Mouse (Mus musculus) frontal cortex, adult (tissue): ENCODE results near the gene Apc2.
A peak's percentile ranks its signal among the peaks of the same experiment; 100 is the strongest.

Source experiments
- ATAC-seq: cut with Nextera tagmentation; 2 replicates; pipeline ENCODE4 v1.9.2; 2017; ENCODE audit warnings: mild to moderate bottlenecking, moderate library complexity, mixed read lengths; ENCODE audit not compliant: low TSS enrichment

Apc2 gene

DNA sequence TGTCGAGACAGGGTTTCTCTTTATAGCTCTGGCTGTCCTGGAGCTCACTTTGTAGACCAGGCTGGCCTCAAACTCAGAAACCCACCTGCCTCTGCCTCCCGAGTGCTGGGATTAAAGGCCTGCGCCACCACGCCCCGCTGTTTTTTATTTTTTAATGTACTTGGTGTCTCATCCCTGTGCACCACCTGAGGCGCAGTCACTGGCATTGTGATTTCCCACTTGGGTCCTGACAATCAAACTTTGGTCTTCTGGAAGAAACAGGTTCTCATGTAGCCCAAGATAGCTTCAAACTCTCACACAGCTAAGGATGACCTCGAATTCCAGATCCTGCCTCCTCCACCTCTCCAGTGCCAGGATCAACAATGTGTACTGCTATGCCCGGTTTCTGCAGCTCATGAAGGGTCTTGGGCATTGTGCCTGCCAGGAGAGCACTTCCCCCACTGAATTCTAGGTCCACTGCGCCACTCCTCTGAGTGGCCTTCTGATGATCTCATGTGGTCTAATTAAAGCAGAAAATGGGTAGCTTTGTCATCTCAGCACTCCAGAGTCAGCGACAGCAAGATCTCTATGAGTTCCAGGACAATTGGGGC, 32.9 kb upstream of the Apc2 start:
- ATAC-seq = no peak

DNA sequence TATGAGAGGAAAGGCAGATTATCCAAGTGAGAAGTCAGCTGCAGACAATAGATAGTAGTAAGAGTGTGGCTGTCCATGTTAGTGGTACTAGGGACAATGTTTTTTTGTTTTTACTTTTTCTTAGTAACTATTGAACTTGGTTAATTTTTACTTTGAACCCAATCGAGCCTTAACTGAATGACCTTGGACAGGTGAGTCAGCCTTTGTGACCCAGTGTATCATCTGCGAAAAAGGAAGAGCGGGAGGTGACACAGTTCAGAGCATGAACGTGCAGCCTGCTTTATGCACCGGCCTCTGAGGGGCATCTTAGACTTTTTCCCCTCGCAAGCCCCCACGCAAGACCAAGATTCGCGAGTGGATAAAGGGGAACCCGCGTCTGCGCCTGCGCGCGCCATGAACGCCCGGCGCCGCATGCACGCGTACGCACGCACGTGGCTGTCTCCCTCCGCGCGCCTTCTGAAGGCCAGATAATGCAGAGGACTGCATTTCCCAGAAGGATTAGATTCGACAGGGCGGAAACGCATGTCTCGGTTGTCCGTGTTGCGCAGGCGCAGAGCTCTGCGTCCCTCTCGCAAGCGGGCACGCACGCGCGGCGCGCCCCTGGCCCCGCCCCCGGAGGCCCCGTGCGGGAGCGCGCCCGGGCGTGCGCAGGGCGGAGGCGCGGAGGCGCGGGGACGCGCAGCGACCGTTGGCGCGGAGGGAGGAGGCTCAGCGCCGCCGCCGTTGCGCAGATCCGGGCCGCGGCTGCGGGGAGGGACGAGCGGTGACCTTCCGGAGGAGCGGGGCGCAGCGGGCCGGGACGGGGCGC, 31.2 kb upstream of the Apc2 start:
- peak; percentile 60 for ATAC-seq

DNA sequence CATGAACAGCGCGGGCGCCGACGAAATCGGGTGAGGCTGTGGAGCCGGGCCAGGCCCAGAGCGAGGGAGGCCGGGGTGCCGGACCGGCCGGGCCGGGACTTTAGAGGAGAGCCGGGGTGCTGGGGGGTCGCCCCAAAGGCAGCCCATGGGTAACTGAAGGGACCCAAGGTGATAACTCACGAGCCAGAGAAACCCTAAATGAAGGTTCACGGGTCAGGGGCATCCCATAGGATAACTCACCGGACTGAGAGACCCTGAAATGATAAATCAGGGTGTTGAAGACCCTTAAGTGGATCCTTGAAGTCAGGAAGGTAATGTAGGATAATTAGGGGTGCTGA, 30.7 kb upstream of the Apc2 start:
- ATAC-seq = no peak

DNA sequence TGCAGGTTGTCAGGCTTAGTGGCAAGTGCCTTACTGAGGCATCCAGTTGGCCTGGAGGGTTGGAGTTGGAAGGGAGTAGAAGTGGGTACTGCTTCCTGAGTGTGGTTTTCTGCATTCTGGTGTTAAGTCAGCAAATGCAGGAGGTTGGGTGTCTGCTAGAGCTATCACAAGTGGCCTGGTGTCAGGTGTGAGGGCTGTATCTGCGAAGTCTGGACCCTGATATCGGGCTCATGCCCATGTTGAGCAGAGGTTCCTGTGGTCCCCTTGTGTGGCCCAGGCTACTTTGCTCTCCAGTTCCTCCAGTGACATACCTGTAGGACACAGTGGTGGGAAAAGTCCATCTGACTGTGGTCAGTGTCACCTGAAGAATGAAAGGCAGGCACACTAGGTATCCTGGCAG, 25.7 kb upstream of the Apc2 start:
- ATAC-seq = no peak

DNA sequence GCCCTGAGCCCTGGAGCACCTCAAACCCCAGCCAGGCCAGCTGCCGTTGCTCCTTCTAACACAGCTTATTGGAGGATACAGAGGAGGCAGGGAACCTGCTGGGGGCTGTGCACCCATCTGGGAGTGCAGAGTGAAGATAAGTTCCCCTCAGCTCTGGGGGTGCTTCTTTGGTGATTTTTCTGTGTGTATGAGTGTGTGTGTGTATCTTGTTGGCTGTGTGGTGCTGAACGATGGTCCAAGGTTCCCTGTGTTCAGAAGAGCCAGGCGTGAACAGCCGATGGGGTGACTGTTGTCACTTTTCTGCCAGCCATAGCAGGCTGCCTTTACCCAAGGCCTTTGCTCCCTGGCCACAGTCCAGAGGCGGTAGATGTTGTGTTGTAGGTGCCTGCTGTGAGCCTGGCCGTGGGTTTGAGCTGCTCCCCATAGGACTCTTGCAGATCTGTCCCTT, 25.0 kb upstream of the Apc2 start:
- no peak for ATAC-seq

DNA sequence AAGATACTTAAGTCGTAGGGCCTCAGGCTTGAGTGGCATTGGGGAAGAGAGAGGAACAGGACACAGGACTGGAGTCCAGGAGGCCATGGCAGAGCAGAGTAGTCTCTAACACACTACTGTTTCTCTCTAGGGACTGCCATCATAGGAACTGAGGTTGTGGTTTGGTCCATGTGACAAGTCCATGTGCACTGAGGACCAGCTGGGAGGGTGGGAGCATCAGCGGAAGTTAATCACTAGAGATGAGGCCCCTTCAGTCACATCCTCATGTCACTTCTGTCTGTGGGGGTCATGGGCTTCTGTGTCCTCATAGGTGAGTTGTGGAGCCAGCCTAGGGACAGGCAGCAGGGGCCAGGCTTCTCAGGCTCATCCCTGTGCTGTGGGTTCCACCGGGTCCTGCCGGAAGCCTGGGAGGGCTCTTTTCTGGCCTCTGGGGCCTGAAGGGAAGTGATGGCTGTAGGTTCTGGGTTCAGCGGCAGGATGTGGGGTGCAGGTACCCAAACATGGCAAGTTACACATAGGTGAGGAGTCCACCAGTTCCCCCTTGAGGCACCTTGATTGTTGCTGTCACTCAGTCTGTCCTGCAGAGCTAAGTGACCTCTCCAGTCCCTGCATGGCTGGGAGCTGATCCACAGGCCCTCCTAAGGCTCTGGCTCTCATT, 24.5 kb upstream of the Apc2 start:
- no peak for ATAC-seq

DNA sequence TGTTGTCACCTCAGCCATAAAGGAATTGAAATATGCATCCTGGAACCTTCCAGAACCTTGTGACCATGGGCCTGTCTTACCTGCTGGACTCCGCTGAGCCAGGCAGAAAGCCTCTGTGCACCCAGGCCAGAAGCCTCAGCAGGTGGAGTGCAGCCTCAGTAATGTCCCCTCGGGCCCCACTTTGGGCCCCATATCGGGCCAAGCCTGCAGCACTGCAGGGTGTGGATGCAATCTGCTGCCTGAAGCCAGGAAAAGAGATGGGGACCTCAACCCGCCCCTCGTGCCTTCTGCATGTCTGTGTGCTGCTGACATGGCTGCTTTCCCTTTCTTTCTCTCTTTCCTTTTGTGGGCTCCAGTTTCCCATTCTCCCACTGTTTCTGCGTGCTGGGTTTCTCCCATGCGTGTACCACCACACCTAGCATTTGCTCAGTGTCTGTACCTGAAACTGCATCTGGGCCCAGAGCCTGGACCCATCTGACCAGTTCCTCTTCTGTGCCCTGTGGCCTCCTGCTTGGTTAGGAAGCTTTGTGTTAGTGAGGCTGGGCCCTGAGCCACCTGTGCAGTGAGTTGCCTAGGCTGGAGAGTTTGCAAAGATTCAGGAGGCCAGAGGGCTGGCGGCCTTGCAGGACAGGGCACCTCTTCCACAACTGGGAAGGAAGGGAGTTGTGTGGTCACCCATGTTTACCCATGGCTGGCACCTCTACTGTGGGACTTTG, 23.7 kb upstream of the Apc2 start:
- no peak for ATAC-seq

DNA sequence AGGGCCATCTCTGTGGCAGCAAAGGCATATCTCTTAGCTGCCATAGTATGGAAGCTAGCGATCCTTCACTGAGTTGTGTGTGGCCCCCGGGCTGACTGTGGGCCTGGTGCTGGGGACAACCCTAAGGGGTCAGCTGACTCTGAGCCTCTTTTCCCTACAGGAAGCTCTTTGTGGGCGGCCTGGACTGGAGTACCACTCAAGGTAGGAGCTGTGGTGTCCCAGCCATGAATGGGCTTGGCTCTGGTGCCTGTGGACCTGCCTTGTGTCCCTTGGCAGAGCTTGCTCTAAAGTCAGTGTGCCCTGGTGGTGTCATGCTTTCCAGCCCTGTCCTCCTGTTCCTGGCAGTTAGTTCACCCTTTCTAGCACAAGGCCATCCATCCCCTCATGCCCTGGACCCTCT, 21.9 kb upstream of the Apc2 start:
- ATAC-seq = no peak

DNA sequence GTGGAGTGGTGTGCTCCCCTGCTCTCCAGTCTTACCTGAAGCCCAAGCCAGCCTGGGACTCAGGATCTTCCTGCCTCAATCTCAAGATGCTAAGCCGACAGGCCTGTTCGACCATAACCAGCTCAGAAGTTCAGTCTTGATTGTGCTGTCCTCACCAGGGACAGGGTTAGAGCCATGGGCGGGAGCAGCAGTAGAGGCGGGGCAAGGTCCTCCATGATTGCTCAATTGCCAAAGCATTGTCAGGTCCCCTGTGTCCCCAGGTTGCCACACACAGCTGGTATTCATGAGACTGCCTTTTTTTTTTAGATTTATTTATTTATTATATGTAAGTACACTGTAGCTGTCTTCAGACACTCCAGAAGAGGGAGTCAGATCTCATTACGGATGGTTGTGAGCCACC, 19.5 kb upstream of the Apc2 start:
- no peak for ATAC-seq

DNA sequence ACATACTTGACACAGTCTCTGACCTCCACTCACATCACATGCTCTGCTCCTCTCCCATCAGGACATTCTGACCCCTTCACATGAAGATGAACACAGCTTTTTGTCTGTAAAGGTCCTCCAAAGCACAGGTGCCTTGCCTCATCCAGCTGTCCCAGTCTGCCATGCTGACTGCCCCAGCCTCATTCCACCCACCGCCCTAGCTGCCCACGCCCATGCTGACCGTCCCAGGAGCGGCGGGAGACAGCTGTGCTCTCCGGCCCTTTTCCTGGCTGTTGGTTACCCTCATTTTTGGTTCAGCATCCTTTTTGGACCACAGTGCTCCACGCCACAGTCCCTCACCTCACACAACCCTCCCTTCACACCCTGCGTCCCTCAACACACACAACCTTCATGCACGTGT, 17.4 kb upstream of the Apc2 start:
- ATAC-seq = no peak

DNA sequence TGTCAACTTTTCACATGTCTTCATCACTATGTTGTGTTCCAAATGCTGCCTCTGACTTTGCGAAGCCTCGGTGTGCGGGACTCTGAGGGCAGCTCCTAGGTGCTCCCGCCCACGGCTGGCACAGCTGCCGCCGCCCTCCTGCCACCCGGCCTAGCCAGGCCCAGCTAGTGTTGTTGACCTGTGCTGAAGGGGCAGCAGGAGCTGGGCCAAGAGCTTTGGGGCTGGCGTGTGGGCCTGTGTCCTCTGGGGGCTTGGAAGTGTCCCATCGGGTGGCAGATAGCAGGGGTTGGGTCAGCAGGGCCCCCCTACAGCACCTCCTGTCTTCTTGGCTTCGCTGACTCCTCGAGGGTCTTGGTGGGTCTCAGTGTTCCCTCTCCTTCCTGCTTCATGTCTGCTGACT, 16.5 kb upstream of the Apc2 start:
- no peak for ATAC-seq

DNA sequence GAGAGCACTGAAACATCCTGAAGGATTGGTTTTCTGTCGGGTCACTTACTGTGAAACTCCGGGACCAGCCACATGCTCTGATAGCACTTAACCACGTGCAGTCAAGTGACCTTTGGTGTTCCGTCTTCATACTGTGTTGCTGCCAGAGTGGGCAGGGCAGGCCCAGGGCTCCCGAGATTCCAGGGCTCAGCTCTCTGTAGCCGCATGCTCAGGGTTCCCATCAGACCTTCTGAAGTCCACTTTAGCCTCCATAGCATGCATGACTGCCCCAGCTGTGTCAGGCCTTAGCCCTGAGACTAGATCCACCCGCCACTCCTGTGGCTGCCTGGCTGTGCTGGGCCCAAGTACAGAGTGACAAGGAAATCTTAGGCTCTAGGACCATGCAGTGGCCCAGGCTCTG, 14.5 kb upstream of the Apc2 start:
- no peak for ATAC-seq

DNA sequence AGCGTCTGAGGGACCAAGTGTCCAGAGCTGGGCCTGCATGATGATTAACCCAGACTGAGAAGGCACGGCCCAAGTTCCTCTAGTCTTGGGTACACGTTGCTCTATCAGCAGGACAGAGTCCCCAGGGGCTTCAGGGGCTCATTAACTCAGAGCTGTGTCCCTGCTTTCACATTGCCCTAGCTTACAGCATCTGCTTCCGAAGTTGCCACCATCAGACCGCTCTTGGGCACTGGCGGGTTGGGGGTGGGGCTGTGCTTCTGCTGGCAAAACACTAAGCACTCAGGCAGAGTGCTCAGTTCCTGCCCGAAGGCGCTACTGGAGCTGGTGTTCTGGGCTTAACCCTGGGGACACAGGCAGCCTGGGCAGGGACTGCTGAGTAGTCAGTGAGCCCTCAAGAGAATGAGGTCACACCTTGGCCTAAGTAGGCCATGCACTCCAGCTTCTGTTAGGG, 13.8 kb upstream of the Apc2 start:
- ATAC-seq = peak; percentile 32

DNA sequence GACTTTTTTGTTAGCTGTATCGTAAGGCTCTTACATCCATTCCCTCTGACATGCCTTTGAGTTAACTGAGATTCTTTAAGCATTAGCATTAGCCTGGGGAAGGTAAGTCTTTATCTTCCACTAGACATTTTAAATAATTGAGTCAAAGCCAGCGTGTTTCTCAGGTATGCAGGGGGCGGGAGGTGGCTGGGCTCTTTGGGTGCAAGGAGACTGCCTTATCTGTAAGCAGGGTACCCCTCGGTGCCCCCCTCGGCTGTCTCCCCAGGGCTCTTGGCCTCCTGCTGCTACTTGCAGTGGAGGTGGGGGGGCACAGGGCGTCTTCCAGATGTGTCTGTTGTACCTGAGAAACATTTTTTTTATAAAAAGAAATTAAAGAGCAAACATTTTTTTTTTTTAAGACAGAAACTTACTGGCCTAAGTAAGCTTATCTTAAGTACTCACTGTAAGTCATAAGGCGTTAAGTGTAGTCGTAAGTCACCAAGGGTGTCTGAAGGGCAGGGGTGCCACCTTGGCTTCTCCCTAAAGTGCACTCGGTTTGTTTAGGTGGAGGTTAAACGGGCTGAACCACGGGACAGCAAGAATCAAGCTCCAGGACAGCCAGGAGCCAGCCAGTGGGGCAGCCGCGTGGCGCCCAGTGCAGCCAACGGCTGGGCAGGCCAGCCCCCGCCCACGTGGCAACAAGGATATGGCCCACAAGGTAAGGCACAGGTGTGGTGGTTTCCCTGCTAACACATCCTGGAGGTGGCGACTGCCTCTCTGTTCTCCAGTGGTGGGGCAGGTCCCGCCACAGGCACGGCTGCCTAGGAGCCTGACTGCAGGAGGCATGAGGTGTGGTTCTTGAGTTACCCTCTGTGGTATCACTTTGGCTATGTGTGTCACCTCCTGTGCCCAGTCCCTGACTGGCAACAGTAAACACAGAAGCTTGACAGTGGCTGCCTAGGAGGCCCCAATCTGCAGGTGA, 13.0 kb upstream of the Apc2 start:
- ATAC-seq = no peak

DNA sequence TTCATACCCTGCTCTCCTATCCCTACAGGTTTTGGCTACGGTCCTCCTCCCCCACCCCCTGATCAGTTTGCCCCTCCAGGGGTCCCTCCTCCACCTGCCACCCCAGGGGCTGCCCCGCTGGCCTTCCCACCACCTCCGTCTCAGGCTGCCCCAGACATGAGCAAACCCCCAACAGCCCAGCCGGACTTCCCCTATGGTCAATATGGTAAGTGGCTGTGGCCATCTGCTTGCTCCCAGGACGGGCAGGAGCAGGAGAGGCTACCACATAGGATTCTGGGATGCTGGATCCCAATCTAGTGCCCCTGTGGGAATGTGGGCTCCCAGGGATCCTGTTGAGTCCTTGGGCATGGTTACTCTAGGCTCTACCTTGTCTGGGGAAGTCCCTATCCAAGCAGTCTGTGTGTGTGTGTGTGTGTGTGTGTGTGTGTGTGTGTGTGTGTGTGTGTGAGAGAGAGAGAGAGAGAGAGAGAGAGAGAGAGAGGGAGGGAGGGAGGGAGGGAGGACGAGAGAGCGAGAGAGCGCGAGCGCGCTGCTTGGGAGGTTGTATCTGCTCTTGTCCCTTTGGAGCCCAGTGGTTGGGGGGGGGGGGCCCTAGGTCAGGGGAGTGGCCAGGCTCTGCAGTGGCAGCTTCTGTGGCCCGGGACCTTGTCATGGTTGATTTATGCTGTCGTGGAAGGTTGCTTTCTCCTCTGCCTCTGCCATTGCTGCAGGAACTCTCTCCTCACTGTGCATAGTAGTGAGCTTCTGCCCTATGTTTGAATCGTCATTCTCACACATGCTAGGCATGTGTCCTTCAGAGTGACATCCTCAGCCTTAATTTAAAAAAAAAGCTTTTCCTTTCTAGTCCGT, 10.3 kb upstream of the Apc2 start:
- ATAC-seq = no peak

DNA sequence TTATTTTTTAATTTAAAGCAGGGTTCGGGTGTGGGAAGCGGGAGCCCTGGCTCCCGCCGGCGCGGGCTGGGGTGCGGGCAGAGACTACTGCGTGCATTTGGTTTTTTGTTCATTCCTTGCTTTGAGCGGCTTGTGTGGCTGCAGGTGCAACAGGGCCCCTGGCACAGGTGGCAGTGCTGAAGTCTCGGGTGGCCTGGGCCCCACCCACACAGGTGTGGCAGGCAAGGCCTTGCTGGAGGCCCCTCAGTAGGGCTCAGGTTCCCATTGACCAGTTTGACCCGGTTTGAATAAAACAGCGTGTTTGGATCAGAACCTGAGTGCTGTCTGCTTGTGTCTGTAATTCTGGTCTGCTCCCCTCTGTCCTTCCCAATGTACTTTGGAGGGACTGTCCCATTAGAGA, 7.7 kb upstream of the Apc2 start:
- ATAC-seq = no peak

DNA sequence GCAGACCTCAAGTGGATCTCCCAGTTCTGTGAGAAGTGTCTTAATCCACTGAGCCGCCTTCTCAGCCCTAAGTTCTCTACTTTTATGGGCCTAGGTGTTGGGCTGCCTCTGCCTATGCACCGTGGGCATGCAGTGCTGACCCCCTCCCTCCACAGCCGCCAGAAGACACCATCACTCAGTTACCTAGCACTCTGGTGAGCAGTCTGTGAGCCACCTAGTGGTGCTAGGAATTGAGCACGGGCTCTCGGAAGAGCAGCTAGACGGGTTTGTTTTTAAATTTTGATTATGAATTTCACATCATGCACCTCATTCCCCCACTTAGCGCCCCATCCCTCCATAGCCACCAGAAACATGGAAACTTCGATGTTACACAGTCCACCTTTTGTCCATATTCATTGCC, 7.1 kb upstream of the Apc2 start:
- ATAC-seq = no peak

DNA sequence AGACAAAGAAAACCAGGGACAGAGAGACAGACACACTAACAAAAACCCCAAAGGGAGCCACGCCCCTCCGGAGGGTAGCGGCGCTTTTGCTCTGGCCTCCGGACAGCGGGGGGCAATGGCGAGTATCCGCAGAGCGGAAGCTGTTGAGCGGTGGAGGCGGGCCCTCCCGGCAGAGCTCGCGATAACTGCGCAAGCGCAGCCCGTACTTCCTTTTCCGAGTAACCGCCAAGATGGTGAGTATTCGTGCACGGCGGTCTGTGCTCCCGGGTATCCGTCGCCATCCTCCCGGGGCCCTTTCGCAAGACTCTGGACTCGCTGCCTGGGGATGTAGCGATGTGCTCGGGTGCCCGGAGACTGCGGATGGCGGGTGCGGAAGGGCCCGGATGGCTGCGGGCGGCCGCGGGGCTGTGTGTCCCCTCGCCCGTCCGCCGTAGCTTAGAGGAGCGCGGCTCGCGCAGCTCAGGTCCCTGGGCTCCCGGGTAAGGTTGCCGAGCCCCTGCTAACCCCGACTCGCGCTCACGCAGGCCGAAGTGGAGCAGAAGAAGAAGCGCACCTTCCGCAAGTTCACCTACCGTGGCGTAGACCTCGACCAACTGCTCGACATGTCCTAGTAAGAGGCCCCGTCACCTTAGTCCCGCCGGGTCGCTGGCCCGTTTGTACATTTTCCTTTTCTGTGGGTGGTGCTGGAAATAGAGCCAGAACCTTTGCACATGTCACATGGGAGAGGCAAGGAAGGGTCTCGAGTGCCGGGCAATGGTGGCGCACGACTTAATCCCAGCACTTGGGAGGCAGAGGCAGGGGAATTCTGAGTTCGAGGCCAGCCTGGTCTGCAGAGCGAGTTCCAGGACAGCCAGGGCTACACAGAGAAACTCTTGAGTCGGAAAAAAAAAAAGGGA, 3.3 kb upstream of the Apc2 start, which contains the start of gene Rps15:
Rps15 (plus strand) TSS at position 203 of the 896 bp plus-strand sequence.
- ATAC-seq = peak; percentile 76

DNA sequence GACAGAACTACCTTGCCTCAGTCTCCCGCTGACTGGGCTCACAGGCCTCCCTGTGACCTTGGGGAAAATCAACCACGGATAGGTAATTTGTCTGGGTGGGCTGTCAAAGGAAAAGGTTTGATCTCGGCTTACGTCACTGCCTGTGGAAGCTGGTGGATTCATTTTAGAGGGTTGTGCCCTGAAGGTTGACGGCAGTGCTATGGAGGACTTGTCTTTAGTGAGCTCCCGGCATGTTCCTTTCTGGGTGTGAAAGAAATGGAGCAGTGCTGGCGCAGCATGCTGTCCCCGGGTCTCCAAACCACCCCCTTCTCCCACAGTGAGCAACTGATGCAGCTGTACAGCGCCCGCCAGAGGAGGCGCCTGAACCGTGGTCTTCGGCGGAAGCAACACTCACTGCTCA, 2.5 kb upstream of the Apc2 start:
- ATAC-seq = no peak
